Mouse (Mus musculus) CH12.LX (cell line): ENCODE results near the gene Plvap. TPM values are rescaled to one million over a fixed set of nuclear protein-coding genes. Genes with fewer than 3 reads are reported as not detected.

ENCODE experiments used
- DNase-seq: peaks from one replicate; pipeline ENCODE4 v3.0.0-alpha.2; 2013; ENCODE audit errors: extremely low read depth
- H3K27ac ChIP-seq: 2 replicates; pipeline ENCODE4 v1.5.1; 2012; ENCODE audit warnings: low read depth, mild to moderate bottlenecking, control low read depth, moderate library complexity; ENCODE audit not compliant: insufficient read depth
- H3K27me3 ChIP-seq: replicated peaks from 2 replicates; pipeline ENCODE3; 2012; ENCODE audit warnings: inconsistent platforms
- H3K36me3 ChIP-seq, 2 experiments: replicated peaks in 1 of 2; 2 replicates each; pipeline versions ENCODE3 to v1.6.1; 2012; ENCODE audit warnings: inconsistent platforms in 1 of 2, low read length in 1 of 2, mild to moderate bottlenecking in 1 of 2, mixed read lengths in 1 of 2, moderate library complexity in 1 of 2; ENCODE audit not compliant: control insufficient read depth in 1 of 2, insufficient read depth in 1 of 2
- H3K4me1 ChIP-seq, 2 experiments: 2 replicates each; pipeline ENCODE4 v1.6.1; 2012; ENCODE audit warnings: inconsistent platforms in 1 of 2, moderate library complexity in 1 of 2; ENCODE audit not compliant: insufficient read depth in 2 of 2, control insufficient read depth in 1 of 2
- H3K4me2 ChIP-seq: 2 replicates; pipeline ENCODE4 v1.6.1; 2012; ENCODE audit warnings: low read depth, mild to moderate bottlenecking, control low read depth; ENCODE audit not compliant: poor library complexity, insufficient read depth, severe bottlenecking
- H3K4me3 ChIP-seq, 3 experiments: fragments of 150-350 bp in 1 of 3; sonication (generic) in 1 of 3; replicated peaks in 1 of 3; 2 replicates each; pipeline versions ENCODE3 to v1.5.1; 2011 to 2012; ENCODE audit warnings: low read depth in 2 of 3, low read length in 2 of 3, mild to moderate bottlenecking in 2 of 3, moderate library complexity in 2 of 3, control low read depth in 1 of 3, improper control_type of control experiment in 1 of 3, inconsistent platforms in 1 of 3, mixed read lengths in 1 of 3; ENCODE audit not compliant: poor library complexity in 1 of 3
- H3K79me2 ChIP-seq: replicated peaks from 2 replicates; pipeline ENCODE4 v1.6.1; 2012; ENCODE audit warnings: mild to moderate bottlenecking, moderate library complexity; ENCODE audit not compliant: control insufficient read depth, poor library complexity, insufficient read depth, severe bottlenecking; ENCODE audit errors: extremely low read depth
- H3K9ac ChIP-seq: 2 replicates; pipeline ENCODE4 v1.6.1; 2012; ENCODE audit warnings: low read depth, mild to moderate bottlenecking, control low read depth, moderate library complexity; ENCODE audit not compliant: insufficient read depth
- H3K9me3 ChIP-seq: replicated peaks from 2 replicates; pipeline ENCODE3; 2012; ENCODE audit warnings: low read length, inconsistent platforms, mixed read lengths
- CHD1 ChIP-seq: IDR thresholded peaks from 2 replicates; pipeline ENCODE4 v1.6.1; 2012; ENCODE audit warnings: low read depth, low read length, improper control_type of control experiment, inconsistent platforms
- CHD2 ChIP-seq: IDR thresholded peaks from 2 replicates; pipeline ENCODE4 v1.6.1; 2011; ENCODE audit warnings: low read length, improper control_type of control experiment
- CTCF ChIP-seq, 2 experiments: IDR thresholded peaks in 1 of 2; conservative IDR thresholded peaks in 1 of 2; 2 replicates each; pipeline ENCODE4 v1.5.1; 2011 to 2012; ENCODE audit warnings: low read depth in 2 of 2, low read length in 2 of 2, improper control_type of control experiment in 1 of 2, inconsistent platforms in 1 of 2, mild to moderate bottlenecking in 1 of 2, moderate library complexity in 1 of 2
- ELF1 ChIP-seq: IDR thresholded peaks from 2 replicates; pipeline ENCODE4 v1.6.1; 2014; ENCODE audit warnings: low read depth, mild to moderate bottlenecking, inconsistent platforms, low read length, improper control_type of control experiment
- GABPA ChIP-seq: IDR thresholded peaks from 2 replicates; pipeline ENCODE4 v1.6.1; 2012; ENCODE audit warnings: low read depth, low read length, improper control_type of control experiment, inconsistent platforms; ENCODE audit not compliant: insufficient replicate concordance
- HCFC1 ChIP-seq: IDR thresholded peaks from 2 replicates; pipeline ENCODE4 v1.6.1; 2012; ENCODE audit warnings: low read depth, mild to moderate bottlenecking, inconsistent platforms, low read length, improper control_type of control experiment
- IRF4 ChIP-seq: IDR thresholded peaks from 2 replicates; pipeline ENCODE4 v1.6.1; 2014; ENCODE audit warnings: low read depth, mild to moderate bottlenecking, inconsistent platforms, low read length, improper control_type of control experiment
- KAT2A ChIP-seq: IDR thresholded peaks from 2 replicates; pipeline ENCODE4 v1.6.1; 2012; ENCODE audit warnings: low read length, improper control_type of control experiment, inconsistent platforms; ENCODE audit not compliant: insufficient replicate concordance
- MAFK ChIP-seq: IDR thresholded peaks from 2 replicates; pipeline ENCODE4 v1.6.1; 2011; ENCODE audit warnings: low read length, improper control_type of control experiment; ENCODE audit not compliant: insufficient replicate concordance
- MYC ChIP-seq: IDR thresholded peaks from 2 replicates; pipeline ENCODE4 v1.6.1; 2011; ENCODE audit warnings: low read depth, mild to moderate bottlenecking, improper control_type of control experiment, low read length
- PAX5 ChIP-seq: IDR thresholded peaks from 2 replicates; pipeline ENCODE4 v1.6.1; 2012; ENCODE audit warnings: low read length, inconsistent platforms, mixed read lengths
- RCOR1 ChIP-seq: conservative IDR thresholded peaks from 2 replicates; pipeline ENCODE4 v1.6.1; 2012; ENCODE audit warnings: low read depth, mild to moderate bottlenecking, inconsistent platforms, low read length, improper control_type of control experiment
- SIN3A ChIP-seq: IDR thresholded peaks from 2 replicates; pipeline ENCODE4 v1.6.1; 2012; ENCODE audit warnings: low read length, improper control_type of control experiment, inconsistent platforms
- TCF12 ChIP-seq: IDR thresholded peaks from 2 replicates; pipeline ENCODE4 v1.6.1; 2014; ENCODE audit warnings: low read depth, mild to moderate bottlenecking, inconsistent platforms, low read length, improper control_type of control experiment
- UBTF ChIP-seq: IDR thresholded peaks from 2 replicates; pipeline ENCODE4 v1.6.1; 2012; ENCODE audit warnings: low read depth, mild to moderate bottlenecking, inconsistent platforms, low read length, improper control_type of control experiment, moderate library complexity
- ZMIZ1 ChIP-seq: IDR thresholded peaks from 2 replicates; pipeline ENCODE4 v1.6.1; 2012; ENCODE audit warnings: low read depth, mild to moderate bottlenecking, inconsistent platforms, low read length, improper control_type of control experiment
- dilution Hi-C: fragments of 300-500 bp; cut with MboI; formaldehyde crosslinking; loops from 2 replicates; pipeline ENCODE4 v1.14.3; 2020; ENCODE audit warnings: low sequenced_read_pairs; ENCODE audit not compliant: extremely low pct_unique_long_range_greater_than_20kb, extremely low pct_ligation_motif_present
- in situ Hi-C: fragments of 300-500 bp; cut with MboI; formaldehyde crosslinking; loops from 3 replicates; pipeline ENCODE4 v1.14.3; 2019; ENCODE audit warnings: low sequenced_read_pairs, low pct_ligation_motif_present, low pct_unique_long_range_greater_than_20kb, mixed read lengths
- polyA plus RNA-seq: library from polyadenylated mRNA; unstranded; fragments of >175 nt; gene quantifications from 2 replicates; pipeline ENCODE4 v1.2.1, GENCODE M21; 2012; ENCODE audit warnings: low read depth; ENCODE audit not compliant: insufficient read length
- total RNA-seq, 2 experiments: library from RNA; depleted of rRNA; stranded (reverse); fragments of 300-350 nt in 1 of 2; fragments of >200 nt in 1 of 2; gene quantifications; 2 replicates each; pipeline ENCODE4 v1.2.3; 2012 to 2014

The Plvap gene
- total and polyA plus RNA-seq, 3 experiments = 0.04 to 0.27 TPM; not detected in 1

- in situ Hi-C loops = no loop called here
Measured at GRCm38 (mm10) chr8:71475702-71476075, 35.9 kb downstream of the Plvap start.

DNA sequence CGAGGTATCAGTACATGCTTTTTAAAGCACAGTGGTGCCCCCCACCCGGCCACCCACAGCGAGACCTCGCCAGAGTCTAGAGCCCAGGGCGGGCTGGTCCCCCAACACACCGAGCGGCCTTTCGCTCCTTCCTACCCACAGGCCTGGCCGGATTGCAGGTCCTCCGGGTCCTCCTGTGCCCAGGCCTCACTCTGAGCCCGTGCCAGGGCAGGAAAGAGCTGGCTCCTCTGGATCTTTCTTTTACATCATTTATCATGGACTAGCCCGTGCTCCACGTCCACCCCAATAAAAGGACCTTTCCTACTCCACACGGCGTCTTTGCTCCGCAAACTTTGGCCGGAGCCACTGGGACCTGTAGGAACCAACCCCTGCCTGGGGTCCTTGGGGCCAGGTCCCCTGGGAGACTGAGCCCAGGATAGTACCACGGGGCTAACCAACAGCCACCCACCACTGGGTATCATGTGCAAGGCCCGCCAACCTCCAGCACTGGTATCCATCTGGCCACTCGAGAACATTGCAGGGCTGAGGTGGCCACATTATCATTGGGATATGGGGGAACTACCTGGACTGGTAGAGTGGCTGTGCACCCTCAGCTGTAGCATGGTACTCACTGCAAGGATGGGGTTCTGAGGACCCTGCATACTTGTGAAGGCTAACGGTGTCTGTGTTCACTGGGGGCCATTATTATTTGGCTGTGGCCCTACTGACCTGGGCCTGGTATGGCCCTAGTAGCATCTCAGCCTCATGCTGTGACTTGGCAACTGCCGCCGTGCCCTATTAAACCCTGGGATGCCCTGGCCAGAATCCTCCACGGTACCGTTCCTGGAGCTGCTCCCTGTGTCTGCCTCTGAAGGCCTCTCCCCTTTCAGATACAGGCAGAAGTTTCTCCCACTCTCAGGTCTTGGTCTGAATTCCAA, 36.5 kb downstream of the Plvap start:
- H3K4me1 ChIP-seq = peaks cover 17% of the 10 kb centered on the region in 2 experiments
- DNase-seq = no peak
- H3K4me2 ChIP-seq = no peak overlapping the region
- H3K27ac ChIP-seq = no peak overlapping the region
- dilution Hi-C loops = no loop called here
- peaks cover 49 to 63% of the 10 kb centered on the region in 2 experiments for H3K36me3 ChIP-seq
- TF ChIP-seq IRF4 (no peak), CHD2 (no peak), MYC (no peak), MAFK (no peak), ZMIZ1 (no peak), ELF1 (no peak), HCFC1 (no peak), RCOR1 (no peak), CHD1 (no peak), UBTF (no peak)
- H3K9ac ChIP-seq = no peak overlapping the region
- H3K79me2 ChIP-seq = peaks cover 17% of the 10 kb centered on the region
- in situ Hi-C loops = no loop called here
- H3K4me3 ChIP-seq = no peak overlapping the region
- H3K9me3 ChIP-seq = no peaks in the 10 kb centered on the region
- H3K27me3 ChIP-seq = no peaks in the 10 kb centered on the region

More at GRCm38 (mm10) chr8:71475702-71476075, 35.9 kb downstream of the Plvap start:
- no peak overlapping the region for H3K4me3 ChIP-seq
- TF ChIP-seq HCFC1 = no peak
- dilution Hi-C loops = no loop called here
- H3K4me1 ChIP-seq = peaks cover 11% of the 10 kb centered on the region in 2 experiments
- H3K27ac ChIP-seq = no peak overlapping the region
- no peaks in the 10 kb centered on the region for H3K27me3 ChIP-seq
- no peaks in the 10 kb centered on the region for H3K9me3 ChIP-seq
- peaks cover 49 to 59% of the 10 kb centered on the region in 2 experiments for H3K36me3 ChIP-seq
- H3K4me2 ChIP-seq = peak overlapping the region; percentile 64
- DNase-seq = no peak
- H3K9ac ChIP-seq = peak overlapping the region; percentile 30; the same call in 1 of the 2 replicates
- H3K79me2 ChIP-seq = peaks cover 10% of the 10 kb centered on the region

DNA sequence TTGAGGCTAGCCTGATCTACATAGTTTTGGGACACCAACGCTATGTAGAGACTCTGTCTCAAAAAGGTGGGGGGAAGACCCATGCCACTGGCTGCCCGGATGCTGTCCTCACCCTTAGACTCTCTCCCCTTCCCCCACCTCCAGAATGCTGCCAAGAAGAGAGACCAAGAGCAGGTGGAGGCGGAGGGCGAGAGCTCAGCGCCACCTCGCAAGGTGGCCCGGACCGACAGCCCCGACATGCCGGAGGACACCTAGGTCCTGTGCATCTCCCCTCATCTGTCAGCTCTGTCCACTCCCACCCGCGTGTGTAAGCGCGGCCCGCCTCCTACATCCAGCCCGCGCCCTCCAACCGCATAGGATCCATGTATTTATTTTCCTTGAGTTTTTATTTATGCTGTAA, 37.2 kb downstream of the Plvap start:
- DNase-seq = no peak
- no peak overlapping the region for H3K4me3 ChIP-seq
- H3K79me2 ChIP-seq = peaks cover 24% of the 10 kb centered on the region
- H3K27ac ChIP-seq = no peak overlapping the region
- H3K9ac ChIP-seq = no peak overlapping the region
- no peaks in the 10 kb centered on the region for H3K27me3 ChIP-seq
- peaks cover 49 to 61% of the 10 kb centered on the region in 2 experiments for H3K36me3 ChIP-seq
- dilution Hi-C loops (no loop called here), in situ Hi-C loops (no loop called here)
- H3K4me1 ChIP-seq = peaks cover 17 to 22% of the 10 kb centered on the region in 2 experiments
- no peaks in the 10 kb centered on the region for H3K9me3 ChIP-seq
- no peak overlapping the region for H3K4me2 ChIP-seq
- TF ChIP-seq RCOR1 (no peak), ZMIZ1 (no peak), PAX5 (no peak), UBTF (no peak), GABPA (no peak), IRF4 (no peak), KAT2A (no peak), TCF12 (no peak), CTCF (conservative IDR thresholded peaks at IDR 0.05 in 1 of 2, IDR thresholded peaks at IDR 0.05 in 1 of 2; ENCODE audit: low read depth in 2 of 2, low read length in 2 of 2) (no peak), SIN3A (no peak)
